Mouse (Mus musculus): ENCODE data around the gene Ptrh1.

Ptrh1 gene

DNA sequence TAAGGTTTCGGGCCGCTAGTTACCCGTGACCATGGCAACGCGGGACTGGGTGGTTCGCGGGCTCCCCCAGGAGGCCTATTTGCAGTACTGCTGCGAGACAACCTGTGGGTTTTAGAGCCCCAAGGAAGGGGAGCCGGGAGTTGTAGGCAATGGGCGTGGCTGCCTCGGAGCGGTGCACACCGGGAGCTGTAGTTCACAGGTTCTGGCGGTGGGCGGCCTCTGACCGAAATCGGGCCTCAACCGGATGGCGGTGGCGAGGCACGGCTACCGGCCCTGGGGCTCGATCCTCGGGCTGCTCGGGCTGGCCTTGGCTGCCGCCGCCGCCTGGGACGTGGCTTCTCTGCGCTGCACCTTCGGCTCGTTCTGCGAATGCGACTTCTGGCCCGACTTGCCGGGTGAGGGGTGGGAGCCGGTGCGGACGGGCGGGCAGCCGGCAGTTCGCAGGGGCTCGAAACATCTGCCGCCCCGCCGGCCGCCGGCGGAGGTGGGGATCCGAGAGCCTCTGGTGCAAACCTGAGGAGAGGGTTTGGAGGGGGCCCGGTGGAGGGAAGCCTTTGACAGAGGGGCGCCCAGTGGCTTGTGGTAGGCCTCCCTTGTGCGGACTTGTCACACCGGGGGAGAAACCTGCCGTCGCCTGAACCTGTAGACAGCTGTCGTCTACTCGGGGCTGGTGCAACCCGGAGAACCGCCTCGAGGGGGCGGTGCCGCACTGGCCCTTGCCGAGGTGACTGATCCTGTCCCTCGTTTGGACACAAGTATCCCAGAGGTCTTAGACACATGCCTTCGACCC is 18.3 kb upstream of the Ptrh1 start, which contains the start of gene Tor2a:
Gene Tor2a (plus strand): TSS at position 179 of the 790 bp plus-strand sequence.
- DNase-seq: peak; percentile 98

- no peak for DNase-seq
Observed at GRCm38 (mm10) chr2:32758503-32758902, 17.1 kb upstream of the Ptrh1 start.

DNA sequence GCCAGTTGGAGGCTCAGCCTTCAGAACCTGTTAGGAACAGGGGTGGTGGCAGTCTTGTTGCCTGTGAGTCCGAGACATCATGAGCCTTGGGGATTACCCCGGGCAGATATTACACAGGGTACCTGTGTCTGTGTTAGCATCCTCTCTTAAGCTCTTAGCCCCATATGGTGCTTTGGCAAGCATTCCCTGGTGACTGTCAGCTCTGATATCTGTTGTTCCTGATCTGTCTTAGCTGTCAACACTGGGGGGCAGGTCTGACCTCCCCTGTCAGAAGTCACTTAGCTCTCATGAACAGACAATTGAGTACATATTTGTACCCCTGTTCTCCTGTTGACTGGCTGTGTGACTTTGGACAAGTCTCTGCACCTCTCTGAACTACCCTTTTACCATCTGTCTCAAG is 16.6 kb upstream of the Ptrh1 start:
- no peak for DNase-seq

GRCm38 (mm10) chr2:32761361-32761760 is 14.2 kb upstream of the Ptrh1 start:
- DNase-seq: peak; percentile 49

- DNase-seq: no peak
Observed at GRCm38 (mm10) chr2:32761859-32762258, 13.7 kb upstream of the Ptrh1 start.

- no peak for DNase-seq
Observed at GRCm38 (mm10) chr2:32763353-32763752, 12.2 kb upstream of the Ptrh1 start.

DNA sequence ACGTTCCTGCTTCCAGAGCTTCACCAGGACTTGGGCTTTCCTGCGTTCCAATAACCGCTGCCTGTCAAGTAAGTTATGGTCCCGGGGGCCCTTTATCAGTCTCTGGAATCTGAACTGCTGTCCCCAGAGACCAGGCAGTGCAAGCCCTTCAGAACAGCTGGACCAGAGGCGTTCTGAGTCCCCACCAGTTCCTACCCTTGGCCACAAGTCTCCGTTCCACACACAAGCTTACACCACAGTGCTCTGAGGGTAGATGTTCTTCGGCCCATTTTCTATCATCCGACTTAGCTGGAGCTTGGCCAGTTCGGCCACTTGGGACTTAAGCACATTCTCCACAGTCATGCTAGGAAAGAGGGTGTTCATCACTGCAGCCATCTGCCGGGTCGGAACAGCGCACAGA is 8.3 kb upstream of the Ptrh1 start:
- no peak for DNase-seq

DNA sequence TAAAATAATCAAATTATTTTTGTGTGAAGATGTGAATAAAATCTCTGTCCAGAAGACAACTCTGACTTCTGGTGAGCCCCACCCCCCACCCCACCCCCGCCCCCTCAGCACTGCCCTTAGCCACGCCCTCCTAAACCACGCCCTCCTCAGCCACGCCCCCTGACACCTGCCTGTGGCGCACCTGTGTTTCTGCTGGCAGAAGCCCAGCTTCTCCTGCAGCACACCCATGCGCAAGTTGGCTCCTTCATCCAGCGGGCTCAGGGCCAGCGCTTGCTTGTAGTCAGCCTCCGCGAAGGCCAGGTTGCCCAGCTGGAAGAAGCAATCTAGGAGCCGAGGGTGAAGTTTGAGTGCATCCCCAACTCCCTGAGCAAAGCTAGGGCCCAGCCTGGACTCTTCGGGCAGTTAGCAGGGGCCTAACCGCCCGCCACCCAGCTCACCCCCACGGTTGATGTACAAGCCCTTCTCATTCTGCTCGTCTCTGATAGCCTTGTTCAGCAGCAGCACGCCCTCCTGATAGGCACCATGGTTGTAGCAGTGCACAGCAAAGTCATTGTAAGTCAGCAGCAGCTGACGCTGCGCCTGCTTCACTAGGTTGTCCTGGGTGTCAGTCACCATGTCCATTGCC is 6.8 kb upstream of the Ptrh1 start:
- DNase-seq: no peak

GRCm38 (mm10) chr2:32769327-32770085 is 6.1 kb upstream of the Ptrh1 start:
- no peak for DNase-seq

DNA sequence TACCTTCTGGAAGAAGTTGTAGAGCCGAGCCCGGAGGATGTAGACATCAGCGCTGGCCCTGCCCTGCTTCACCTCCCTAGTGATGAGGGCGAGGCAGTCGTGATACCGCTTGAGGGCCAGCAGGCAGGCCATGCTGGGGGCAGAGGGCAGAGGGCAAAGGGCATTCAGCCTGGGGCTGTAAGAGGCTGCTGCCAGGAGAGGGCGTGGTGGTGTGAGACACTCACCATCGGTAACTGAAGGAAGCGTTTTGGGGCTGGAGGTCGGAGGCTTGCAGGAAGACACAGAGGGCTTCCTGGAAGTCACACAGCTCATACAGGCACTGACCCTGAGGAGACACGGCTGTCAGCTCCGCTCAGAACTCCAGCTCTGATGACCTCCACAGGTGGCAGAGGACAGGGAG is 3.7 kb upstream of the Ptrh1 start:
- DNase-seq: no peak

GRCm38 (mm10) chr2:32772626-32773279 is 2.8 kb upstream of the Ptrh1 start:
- no peak for DNase-seq

- no peak for DNase-seq
Observed at GRCm38 (mm10) chr2:32776192-32776591, 606 bp downstream of the Ptrh1 start.

GRCm38 (mm10) chr2:32778081-32778480 is 2.5 kb downstream of the Ptrh1 start:
- DNase-seq: no peak

- DNase-seq: peak; percentile 58
Observed at GRCm38 (mm10) chr2:32779131-32779530, 3.5 kb downstream of the Ptrh1 start.

DNA sequence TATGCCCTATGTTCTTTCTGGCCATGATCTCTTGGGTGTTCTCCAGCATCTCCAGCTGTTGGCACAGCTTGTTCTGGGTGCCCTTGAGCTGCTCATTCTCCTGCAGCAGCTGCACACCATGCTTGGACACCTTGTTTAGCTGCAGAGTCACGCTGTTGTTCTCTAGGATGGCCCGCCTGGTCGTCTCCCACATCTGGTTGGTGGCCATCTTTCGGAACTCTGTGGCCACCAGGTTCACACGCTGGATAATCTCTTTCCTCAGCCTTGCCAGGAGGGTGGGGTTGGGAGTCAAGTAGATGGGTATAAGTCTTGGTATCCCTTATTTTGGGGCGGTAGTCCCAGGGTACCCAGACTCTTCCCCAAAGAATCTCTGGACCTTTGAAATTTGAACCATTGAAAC is 4.1 kb downstream of the Ptrh1 start:
- DNase-seq: no peak

DNA sequence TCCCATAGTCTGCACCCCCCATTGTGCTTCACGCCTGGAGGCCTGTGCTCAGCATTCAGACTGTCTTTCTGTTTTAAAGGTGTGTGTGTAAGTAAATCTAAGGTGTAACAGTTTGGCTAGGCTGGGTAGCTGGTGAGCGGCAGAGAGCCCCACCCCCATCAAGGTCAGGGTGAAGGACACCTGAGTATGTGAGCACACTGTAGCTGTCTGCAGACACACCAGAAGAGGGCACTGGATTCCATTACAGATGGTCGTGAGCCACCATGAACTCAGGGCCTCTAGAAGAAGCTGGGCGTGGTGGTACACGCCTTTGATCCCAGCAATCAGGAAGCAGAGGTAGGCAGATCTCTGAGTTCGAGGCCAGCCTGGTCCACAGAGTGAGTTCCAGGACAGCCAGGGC is 6.1 kb downstream of the Ptrh1 start:
- no peak for DNase-seq

GRCm38 (mm10) chr2:32784048-32784681 is 8.6 kb downstream of the Ptrh1 start, which contains the start of gene Cfap157:
Gene Cfap157, minus strand, starts transcription at chr2:32784428.
- DNase-seq: no peak

GRCm38 (mm10) chr2:32787176-32787575 is 11.6 kb downstream of the Ptrh1 start:
- no peak for DNase-seq

- DNase-seq: no peak
Observed at GRCm38 (mm10) chr2:32788581-32788980, 13.0 kb downstream of the Ptrh1 start.

- no peak for DNase-seq
Observed at GRCm38 (mm10) chr2:32791297-32791696, 15.7 kb downstream of the Ptrh1 start.

DNA sequence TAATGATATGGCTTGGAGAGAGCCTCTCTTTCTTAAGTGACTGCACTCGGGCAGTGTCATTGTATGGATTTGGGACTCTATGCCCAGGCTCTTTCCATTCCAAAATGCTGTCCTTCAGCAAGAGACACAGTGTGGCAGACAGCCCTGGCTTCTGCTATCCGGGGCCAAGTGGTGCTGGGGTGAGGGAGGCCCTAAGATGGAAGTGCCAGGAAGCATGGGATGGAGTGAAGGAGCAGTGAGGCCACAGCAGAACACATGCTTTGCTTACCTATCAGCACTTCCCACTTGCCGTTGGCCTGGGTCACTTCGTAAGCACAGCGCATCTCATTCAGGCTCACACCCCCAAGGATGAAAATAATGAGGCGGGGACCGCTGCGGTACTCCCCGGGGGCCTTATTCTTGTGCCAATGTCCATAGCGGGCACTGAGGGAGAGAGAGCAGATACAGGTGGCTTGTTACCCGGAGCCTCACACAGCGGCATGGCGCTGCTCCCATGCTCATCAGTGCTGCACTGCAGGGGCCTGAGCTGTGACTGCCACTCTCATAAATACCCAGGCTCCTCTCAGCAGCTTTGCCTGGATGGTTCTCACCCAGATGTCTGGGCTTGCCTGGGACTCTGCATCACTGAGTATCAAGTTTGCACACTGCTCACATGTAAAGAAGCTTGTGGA is 20.3 kb downstream of the Ptrh1 start:
- no peak for DNase-seq
